Mouse (Mus musculus) testis, adult 2 months (tissue): ENCODE measurements at regions not wholly inside any gene's neighbourhood (a gene's known extent, or its start where the extent isn't known, plus 50 kb on each side); places are given as distances from the start of the nearest gene placed in this dataset.

Experiments
- CTCF ChIP-seq: fragments of 200-500 bp; IDR thresholded peaks from 2 replicates; pipeline ENCODE4 v1.5.1; 2012; ENCODE audit warnings: low read depth, mild to moderate bottlenecking, inconsistent platforms, low read length, moderate library complexity; ENCODE audit not compliant: control insufficient read depth, insufficient read depth, insufficient replicate concordance
- POLR2A ChIP-seq: fragments of 200-500 bp; IDR thresholded peaks from 2 replicates; pipeline ENCODE4 v1.6.1; 2012; ENCODE audit warnings: low read depth, mild to moderate bottlenecking, inconsistent platforms, low read length, moderate library complexity; ENCODE audit not compliant: control insufficient read depth

DNA sequence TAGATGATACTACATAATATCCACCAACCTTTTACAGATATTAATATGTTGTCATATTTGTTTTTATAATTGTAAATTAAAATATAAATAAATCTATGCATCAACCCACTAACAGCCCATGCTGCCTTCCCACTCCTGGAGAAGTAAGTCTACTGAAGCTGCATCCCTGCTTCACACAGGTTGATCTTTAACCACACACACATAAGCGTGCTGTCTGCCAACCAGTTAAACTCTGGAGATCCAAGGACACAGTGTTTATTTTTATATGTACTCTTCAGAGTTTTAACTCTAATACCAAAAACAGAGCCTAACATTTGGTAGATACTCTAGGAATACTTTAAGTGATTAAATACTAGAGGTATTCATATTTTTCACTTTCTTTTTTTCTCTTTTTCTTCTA is 133.9 kb upstream of the Ahr start:
- TF ChIP-seq CTCF, result no peak
- TF ChIP-seq POLR2A, result no peak
